Mouse (Mus musculus) myocyte (in vitro differentiated cells): ENCODE measurements around the gene Hspa2. TPM values are rescaled to one million over a fixed set of nuclear protein-coding genes. Genes with fewer than 3 reads are reported as not detected.

ENCODE experiments used
- H3K27me3 ChIP-seq: one replicate; pipeline ENCODE4 v1.6.1; 2011; ENCODE audit not compliant: control insufficient read depth, insufficient read depth, insufficient read length
- H3K36me3 ChIP-seq: one replicate; pipeline ENCODE4 v1.6.1; 2011; ENCODE audit not compliant: control insufficient read depth, insufficient read depth
- H3K4me2 ChIP-seq: one replicate; pipeline ENCODE4 v1.6.1; 2011; ENCODE audit warnings: low read depth, control low read depth
- H3K4me3 ChIP-seq: one replicate; pipeline ENCODE4 v1.5.1; 2011; ENCODE audit warnings: mild to moderate bottlenecking, control low read depth, moderate library complexity
- H3K79me2 ChIP-seq: one replicate; pipeline ENCODE4 v1.6.1; 2011; ENCODE audit not compliant: control insufficient read depth, insufficient read depth
- H3ac ChIP-seq: one replicate; pipeline ENCODE4 v1.6.1; 2011; ENCODE audit not compliant: control insufficient read depth, insufficient read length
- CEBPB ChIP-seq: IDR thresholded peaks from 2 replicates; pipeline ENCODE4 v1.6.1; 2011; ENCODE audit warnings: mild to moderate bottlenecking, moderate library complexity; ENCODE audit not compliant: poor library complexity, insufficient read depth, severe bottlenecking
- E2F4 ChIP-seq: IDR thresholded peaks from one replicate; pipeline ENCODE4 v1.6.1; 2011; ENCODE audit warnings: mild to moderate bottlenecking, control low read depth, moderate library complexity; ENCODE audit not compliant: insufficient read depth
- MAX ChIP-seq: IDR thresholded peaks from one replicate; pipeline ENCODE4 v1.6.1; 2011; ENCODE audit warnings: low read depth, mild to moderate bottlenecking, control low read depth
- MYOD1 ChIP-seq, 3 experiments: IDR thresholded peaks; one replicate each; pipeline ENCODE4 v1.6.1; 2011; ENCODE audit warnings: control low read depth in 2 of 3, low read depth in 2 of 3, mild to moderate bottlenecking in 2 of 3, moderate library complexity in 1 of 3; ENCODE audit not compliant: insufficient read length in 2 of 3, control insufficient read depth in 1 of 3
- MYOG ChIP-seq, 3 experiments: IDR thresholded peaks; one replicate each; pipeline ENCODE4 v1.6.1; 2011; ENCODE audit warnings: control low read depth in 2 of 3, low read depth in 2 of 3, mild to moderate bottlenecking in 2 of 3; ENCODE audit not compliant: insufficient read length in 2 of 3, control insufficient read depth in 1 of 3, insufficient read depth in 1 of 3
- POLR2A ChIP-seq: IDR thresholded peaks from one replicate; pipeline ENCODE4 v1.6.1; 2011; ENCODE audit warnings: low read depth, mild to moderate bottlenecking, control low read depth, moderate library complexity; ENCODE audit not compliant: insufficient read length
- POLR2AphosphoS2 ChIP-seq: IDR thresholded peaks from one replicate; pipeline ENCODE4 v1.6.1; 2011; ENCODE audit warnings: low read depth, control low read depth; ENCODE audit not compliant: insufficient read length
- REST ChIP-seq: IDR thresholded peaks from one replicate; pipeline ENCODE4 v1.6.1; 2011; ENCODE audit warnings: mild to moderate bottlenecking, control low read depth, moderate library complexity; ENCODE audit not compliant: insufficient read depth, insufficient read length
- SRF ChIP-seq: IDR thresholded peaks from one replicate; pipeline ENCODE4 v1.6.1; 2011; ENCODE audit warnings: low read depth; ENCODE audit not compliant: control insufficient read depth, insufficient read length
- TCF12 ChIP-seq: IDR thresholded peaks from one replicate; pipeline ENCODE4 v1.6.1; 2011; ENCODE audit warnings: mild to moderate bottlenecking, control low read depth; ENCODE audit not compliant: poor library complexity, insufficient read depth, severe bottlenecking
- TCF3 ChIP-seq: IDR thresholded peaks from one replicate; pipeline ENCODE4 v1.6.1; 2011; ENCODE audit warnings: low read depth, control low read depth; ENCODE audit not compliant: insufficient read length
- USF1 ChIP-seq: IDR thresholded peaks from one replicate; pipeline ENCODE4 v1.6.1; 2011; ENCODE audit warnings: low read depth, mild to moderate bottlenecking, control low read depth, moderate library complexity
- polyA plus RNA-seq: library from polyadenylated mRNA; unstranded; fragments of >200 nt; fragmentation: generic; extraction: Trizol; gene quantifications from one replicate; pipeline ENCODE4 v1.2.1, GENCODE M21; 2012; ENCODE audit warnings: missing spikeins

The Hspa2 gene
- polyA plus RNA-seq, 1 experiment: 13.4 TPM

- H3ac ChIP-seq: no peak overlapping the region
- H3K4me2 ChIP-seq: no peak overlapping the region
- peaks cover 8% of the 10 kb centered on the region for H3K36me3 ChIP-seq
- H3K79me2 ChIP-seq: peaks cover 100% of the 10 kb centered on the region
- H3K27me3 ChIP-seq: no peaks in the 10 kb centered on the region
- TF ChIP-seq SRF (no peak), MYOG (IDR thresholded peaks at IDR 0.05; ENCODE audit: control insufficient read depth in 1 of 3, insufficient read depth in 1 of 3, insufficient read length in 2 of 3, low read depth in 2 of 3) (no peak), USF1 (no peak), POLR2AphosphoS2 (no peak), MYOD1 (IDR thresholded peaks at IDR 0.05; ENCODE audit: control insufficient read depth in 1 of 3, insufficient read length in 2 of 3, low read depth in 2 of 3) (no peak), REST (no peak), POLR2A (no peak), CEBPB (no peak), MAX (no peak), TCF12 (no peak), E2F4 (no peak), TCF3 (no peak)
- H3K4me3 ChIP-seq: no peak overlapping the region
Observed at GRCm38 (mm10) chr12:76380151-76380550, 23.8 kb upstream of the Hspa2 start.

DNA sequence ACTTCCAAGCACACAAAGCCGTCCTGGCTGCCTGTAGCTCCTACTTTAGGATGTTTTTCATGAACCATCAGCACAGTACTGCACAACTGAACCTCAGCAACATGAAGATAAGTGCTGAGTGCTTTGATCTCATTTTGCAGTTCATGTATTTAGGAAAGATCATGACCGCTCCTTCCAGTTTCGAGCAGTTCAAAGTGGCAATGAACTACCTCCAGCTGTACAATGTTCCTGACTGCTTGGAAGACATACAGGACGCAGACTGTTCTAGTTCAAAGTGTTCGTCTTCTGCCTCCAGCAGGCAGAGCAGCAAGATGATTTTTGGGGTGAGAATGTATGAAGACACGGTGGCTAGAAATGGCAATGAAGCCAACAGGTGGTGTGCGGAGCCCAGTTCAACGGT lies 18.6 kb upstream of the Hspa2 start:
- no peaks in the 10 kb centered on the region for H3K27me3 ChIP-seq
- H3K79me2 ChIP-seq: peaks cover 83% of the 10 kb centered on the region
- no peak for TF ChIP-seq POLR2A
- TF ChIP-seq MYOD1 (IDR thresholded peaks at IDR 0.05; ENCODE audit: control insufficient read depth in 1 of 3, insufficient read length in 2 of 3, low read depth in 2 of 3): no peak
- no peak for TF ChIP-seq CEBPB
- no peak for TF ChIP-seq SRF
- no peak for TF ChIP-seq MYOG (IDR thresholded peaks at IDR 0.05; ENCODE audit: control insufficient read depth in 1 of 3, insufficient read depth in 1 of 3, insufficient read length in 2 of 3, low read depth in 2 of 3)
- TF ChIP-seq USF1: no peak
- TF ChIP-seq E2F4: no peak
- no peak for TF ChIP-seq MAX
- no peak for TF ChIP-seq POLR2AphosphoS2
- no peak for TF ChIP-seq TCF3
- H3K4me2 ChIP-seq: no peak overlapping the region
- no peak overlapping the region for H3ac ChIP-seq
- H3K36me3 ChIP-seq: peaks cover 41% of the 10 kb centered on the region
- H3K4me3 ChIP-seq: no peak overlapping the region

GRCm38 (mm10) chr12:76388794-76389193 lies 15.2 kb upstream of the Hspa2 start:
- Histone ChIP-seq H3K79me2 (peaks cover 48% of the 10 kb centered on the region), H3K36me3 (peaks cover 35% of the 10 kb centered on the region)
- TF ChIP-seq CEBPB: no peak

GRCm38 (mm10) chr12:76391595-76392271 lies 12.2 kb upstream of the Hspa2 start:
- no peaks in the 10 kb centered on the region for H3K27me3 ChIP-seq
- TF ChIP-seq USF1: no peak
- no peak for TF ChIP-seq POLR2A
- no peak for TF ChIP-seq TCF12
- no peak for TF ChIP-seq E2F4
- TF ChIP-seq CEBPB: no peak
- no peak for TF ChIP-seq SRF
- no peak for TF ChIP-seq MAX
- no peak for TF ChIP-seq MYOG (IDR thresholded peaks at IDR 0.05; ENCODE audit: control insufficient read depth in 1 of 3, insufficient read depth in 1 of 3, insufficient read length in 2 of 3, low read depth in 2 of 3)
- no peak for TF ChIP-seq MYOD1 (IDR thresholded peaks at IDR 0.05; ENCODE audit: control insufficient read depth in 1 of 3, insufficient read length in 2 of 3, low read depth in 2 of 3)
- no peak for TF ChIP-seq TCF3
- TF ChIP-seq POLR2AphosphoS2: no peak
- TF ChIP-seq REST: no peak
- H3K36me3 ChIP-seq: peaks cover 18% of the 10 kb centered on the region
- no peak overlapping the region for H3K4me2 ChIP-seq
- H3K4me3 ChIP-seq: no peak overlapping the region
- peaks cover 21% of the 10 kb centered on the region for H3K79me2 ChIP-seq
- no peak overlapping the region for H3ac ChIP-seq

More at GRCm38 (mm10) chr12:76388794-76389193, 15.2 kb upstream of the Hspa2 start:
- no peak overlapping the region for H3K4me2 ChIP-seq
- no peak overlapping the region for H3ac ChIP-seq
- H3K4me3 ChIP-seq: no peak overlapping the region
- no peaks in the 10 kb centered on the region for H3K27me3 ChIP-seq

DNA sequence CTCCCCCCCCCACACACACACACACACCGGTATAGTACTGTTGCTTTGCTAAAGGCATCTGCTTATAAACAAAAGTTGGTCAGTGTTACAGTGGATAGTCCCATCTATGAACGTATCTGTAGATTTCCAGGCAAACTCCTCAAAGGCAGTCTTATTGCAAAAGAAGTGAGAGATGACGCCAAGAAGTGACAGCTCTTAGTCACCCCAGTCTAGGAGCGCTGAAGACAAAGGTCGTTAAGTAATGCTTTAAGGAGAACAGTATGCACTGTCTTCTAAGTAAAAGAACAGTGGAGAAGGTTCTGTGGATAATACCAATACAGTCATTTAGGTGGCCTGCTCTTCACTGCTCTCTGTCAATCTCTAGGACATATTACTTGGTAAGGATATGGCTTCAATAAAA lies 11.0 kb upstream of the Hspa2 start:
- TF ChIP-seq TCF3 (no peak), TCF12 (no peak), USF1 (no peak), POLR2AphosphoS2 (no peak), SRF (no peak), E2F4 (no peak), REST (no peak), MYOD1 (IDR thresholded peaks at IDR 0.05; ENCODE audit: control insufficient read depth in 1 of 3, insufficient read length in 2 of 3, low read depth in 2 of 3) (no peak), POLR2A (no peak), MYOG (IDR thresholded peaks at IDR 0.05; ENCODE audit: control insufficient read depth in 1 of 3, insufficient read depth in 1 of 3, insufficient read length in 2 of 3, low read depth in 2 of 3) (no peak), CEBPB (no peak)
- Histone ChIP-seq H3ac (no peak overlapping the region), H3K36me3 (peaks cover 17% of the 10 kb centered on the region), H3K4me2 (no peak overlapping the region), H3K4me3 (no peak overlapping the region), H3K79me2 (peaks cover 18% of the 10 kb centered on the region), H3K27me3 (no peaks in the 10 kb centered on the region)
